Mouse (Mus musculus) heart, postnatal 36 days (tissue): ENCODE measurements around the gene Lhx6. TPM values are rescaled to one million over a fixed set of nuclear protein-coding genes. Genes with fewer than 3 reads are reported as not detected.
"Not testable (repeated sequence)": the region's sequence is repeated elsewhere in the genome, so short reads cannot be mapped to it uniquely, and the experiment has no call there.

Source experiments
- DNase-seq, 2 experiments: peaks; one replicate each; pipeline ENCODE4 v3.0.0; 2021 to 2022
- intact Hi-C: fragments of 180-260 bp; cut with DNase I; formaldehyde crosslinking; loops from one replicate; pipeline ENCODE4 v1.15.1; 2025
- total RNA-seq, 2 experiments: library from RNA; stranded (reverse); gene quantifications; 2 replicates each; pipeline ENCODE4 v1.2.3; 2021

The Lhx6 gene
- total RNA-seq: 1 to 10 TPM; 5.5 to 9.0 TPM

- intact Hi-C loops: loop anchor here (2.0 to 10.0 kb wide), 4 partner anchors 24 to 110 kb away; no protein-coding TSS in a partner anchor
Measured at GRCm38 (mm10) chr2:36104956-36105741, at the start of gene Lhx6. Gene Lhx6, minus strand, starts transcription at chr2:36105408.

GRCm38 (mm10) chr2:36152401-36152800 is 47.2 kb upstream of the Lhx6 start:
- DNase-seq, intact Hi-C loops: not testable (repeated sequence)

More at GRCm38 (mm10) chr2:36104956-36105741, at the start of gene Lhx6:
- peak; percentile 39 to 49 for DNase-seq

GRCm38 (mm10) chr2:36148876-36149365 is 43.7 kb upstream of the Lhx6 start:
- intact Hi-C loops: loop anchor here (10.0 kb wide), 1 partner anchor 126 kb away; no protein-coding TSS in a partner anchor

GRCm38 (mm10) chr2:36139096-36139495 is 33.9 kb upstream of the Lhx6 start:
- intact Hi-C loops: loop anchor here (5.0 kb wide), 3 partner anchors 73 to 127 kb away; partner anchors contain the start of genes Morn5 and Ndufa8
- no peak for DNase-seq

More at GRCm38 (mm10) chr2:36148876-36149365, 43.7 kb upstream of the Lhx6 start:
- no peak for DNase-seq

GRCm38 (mm10) chr2:36136300-36136941 is 31.2 kb upstream of the Lhx6 start, which contains the start of the genes Mrrf and Rbm18:
Gene Mrrf, plus strand, starts transcription at chr2:36136389.
Gene Rbm18, minus strand, starts transcription at chr2:36136773.
- intact Hi-C loops: loop anchor here (2.0 to 5.0 kb wide), 4 partner anchors 62 to 124 kb away; partner anchors contain the start of genes Morn5 and Ndufa8
- DNase-seq: peak; percentile 95 to 99

GRCm38 (mm10) chr2:36135887-36136286 is 30.7 kb upstream of the Lhx6 start:
- no peak for DNase-seq
- intact Hi-C loops: loop anchor here (2.0 to 5.0 kb wide), 4 partner anchors 63 to 124 kb away; partner anchors contain the start of genes Morn5 and Ndufa8

- no peak for DNase-seq
- intact Hi-C loops: loop anchor here (2.0 to 5.0 kb wide), 2 partner anchors 24 to 97 kb away; partner anchors contain the start of gene Lhx6
Measured at GRCm38 (mm10) chr2:36129051-36129450, 23.8 kb upstream of the Lhx6 start.

GRCm38 (mm10) chr2:36127973-36128372 is 22.8 kb upstream of the Lhx6 start:
- intact Hi-C loops: loop anchor here (2.0 to 5.0 kb wide), 2 partner anchors 23 to 96 kb away; partner anchors contain the start of gene Lhx6
- no peak for DNase-seq

- intact Hi-C loops: loop anchor here (5.0 kb wide), 1 partner anchor 95 kb away; no protein-coding TSS in a partner anchor
Measured at GRCm38 (mm10) chr2:36126795-36127429, 21.7 kb upstream of the Lhx6 start.

GRCm38 (mm10) chr2:36112632-36113031 is 7.4 kb upstream of the Lhx6 start:
- no peak for DNase-seq
- intact Hi-C loops: no loop called here

More at GRCm38 (mm10) chr2:36126795-36127429, 21.7 kb upstream of the Lhx6 start:
- DNase-seq: no peak

GRCm38 (mm10) chr2:36108615-36109014 is 3.4 kb upstream of the Lhx6 start:
- intact Hi-C loops: loop anchor here (10.0 kb wide), 1 partner anchor 106 kb away; no protein-coding TSS in a partner anchor
- no peak for DNase-seq

GRCm38 (mm10) chr2:36104436-36104955 is 712 bp downstream of the Lhx6 start:
- intact Hi-C loops: loop anchor here (2.0 to 10.0 kb wide), 4 partner anchors 24 to 110 kb away; no protein-coding TSS in a partner anchor
- peak in 1 of 2 experiments; percentile 34 for DNase-seq

- DNase-seq: peak in 1 of 2 experiments; percentile 43
- intact Hi-C loops: loop anchor here (2.0 to 10.0 kb wide), 4 partner anchors 25 to 111 kb away; no protein-coding TSS in a partner anchor
Measured at GRCm38 (mm10) chr2:36103555-36104367, 1.4 kb downstream of the Lhx6 start.

- intact Hi-C loops: loop anchor here (5.0 to 10.0 kb wide), 3 partner anchors 66 to 112 kb away; no protein-coding TSS in a partner anchor
- DNase-seq: no peak
Measured at GRCm38 (mm10) chr2:36103069-36103554, 2.1 kb downstream of the Lhx6 start.

- DNase-seq: no peak
- intact Hi-C loops: loop anchor here (5.0 to 10.0 kb wide), 3 partner anchors 65 to 112 kb away; no protein-coding TSS in a partner anchor
Measured at GRCm38 (mm10) chr2:36102559-36102946, 2.7 kb downstream of the Lhx6 start.

GRCm38 (mm10) chr2:36101866-36102558 is 3.2 kb downstream of the Lhx6 start:
- intact Hi-C loops: loop anchor here (5.0 to 10.0 kb wide), 3 partner anchors 65 to 113 kb away; no protein-coding TSS in a partner anchor
- DNase-seq: no peak

- DNase-seq: no peak
- intact Hi-C loops: loop anchor here (5.0 to 10.0 kb wide), 3 partner anchors 62 to 115 kb away; no protein-coding TSS in a partner anchor
Measured at GRCm38 (mm10) chr2:36099739-36100138, 5.5 kb downstream of the Lhx6 start.

GRCm38 (mm10) chr2:36098021-36098420 is 7.2 kb downstream of the Lhx6 start:
- intact Hi-C loops: no loop called here
- DNase-seq: no peak
